Mouse (Mus musculus) heart, embryonic 12.5 days (tissue): Measurements from ENCODE around the gene Rnf126. TPM values are rescaled to one million over a fixed set of nuclear protein-coding genes. Genes with fewer than 3 reads are reported as not detected.
A peak's percentile ranks its signal among the peaks of the same experiment; 100 is the strongest.

Source experiments
- ATAC-seq: fragments of 200-750 bp; cut with Nextera tagmentation; 2 replicates; pipeline ENCODE4 v1.8.0; 2017; ENCODE audit warnings: moderate TSS enrichment, moderate library complexity; ENCODE audit not compliant: insufficient number of reproducible peaks, low FRiP score
- H3K27ac ChIP-seq: fragments of 300-500 bp; sonication (generic); 2 replicates; pipeline ENCODE4 v1.5.1; 2016; ENCODE audit warnings: mild to moderate bottlenecking, moderate library complexity; ENCODE audit not compliant: poor library complexity, severe bottlenecking
- H3K27me3 ChIP-seq: fragments of 300-500 bp; sonication (generic); replicated peaks from 2 replicates; pipeline ENCODE4 v1.6.1; 2016; ENCODE audit warnings: mild to moderate bottlenecking, moderate library complexity
- H3K36me3 ChIP-seq: fragments of 300-500 bp; sonication (generic); 2 replicates; pipeline ENCODE4 v1.6.1; 2016; ENCODE audit warnings: mild to moderate bottlenecking, moderate library complexity
- H3K4me1 ChIP-seq: fragments of 300-500 bp; sonication (generic); replicated peaks from 2 replicates; pipeline ENCODE4 v1.6.1; 2016; ENCODE audit warnings: mild to moderate bottlenecking
- H3K4me2 ChIP-seq: fragments of 300-500 bp; sonication (generic); 2 replicates; pipeline ENCODE4 v1.6.1; 2016; ENCODE audit warnings: mild to moderate bottlenecking, moderate library complexity
- H3K4me3 ChIP-seq: fragments of 300-500 bp; sonication (generic); 2 replicates; pipeline ENCODE4 v1.5.1; 2016; ENCODE audit warnings: mild to moderate bottlenecking
- H3K9ac ChIP-seq: fragments of 300-500 bp; sonication (generic); 2 replicates; pipeline ENCODE4 v1.6.1; 2016; ENCODE audit warnings: mild to moderate bottlenecking, moderate library complexity
- H3K9me3 ChIP-seq: fragments of 300-500 bp; sonication (generic); replicated peaks from 2 replicates; pipeline ENCODE4 v1.6.1; 2016; ENCODE audit warnings: mild to moderate bottlenecking, moderate library complexity
- WGBS: fragments of 180-500 bp; shearing (Covaris S2); methylation state at CpG from one replicate; pipeline ENCODE4 v1.1.7; 2016; 5-methylcytosine and 5-hydroxymethylcytosine counted together
- polyA plus RNA-seq: library from polyadenylated mRNA; unstranded; fragments of >200 nt; fragmentation: Nextera tagmentation; extraction: Ambion mirVana; gene quantifications from 2 replicates; pipeline ENCODE4 v1.2.1, GENCODE M21; 2016

Gene Rnf126
- polyA plus RNA-seq, 1 experiment from 2014 or later = 78.9 TPM

DNA sequence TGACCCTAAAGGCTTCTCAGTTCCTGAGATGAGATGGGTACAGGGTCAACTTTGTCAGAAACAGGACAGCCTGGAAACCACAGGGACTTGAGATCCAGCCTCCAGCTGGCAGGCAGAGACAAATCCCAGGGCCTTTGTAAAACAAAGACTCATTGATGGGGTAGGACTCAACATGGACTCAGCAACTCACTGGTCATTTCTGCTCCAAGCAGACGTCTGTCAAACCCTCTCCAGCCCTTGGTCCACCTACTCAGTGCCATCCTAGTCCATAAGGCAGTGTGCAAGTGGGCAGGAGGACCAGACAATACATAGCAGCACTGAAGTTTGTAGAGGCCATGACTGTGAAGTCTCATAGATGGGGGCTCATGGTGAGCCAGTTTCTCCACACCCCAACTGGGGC, 53.6 kb downstream of the Rnf126 start:
- no peak overlapping the region for H3K4me3 ChIP-seq
- WGBS = 37% methylated on average over 1 of the region's 1 CpGs

GRCm38 (mm10) chr10:79712499-79713126, 54.1 kb downstream of the Rnf126 start:
- no peak overlapping the region for H3K9ac ChIP-seq
- H3K9me3 ChIP-seq = no peaks in the 10 kb centered on the region
- H3K4me2 ChIP-seq = no peak overlapping the region
- peaks cover 40% of the 10 kb centered on the region for H3K36me3 ChIP-seq
- no peak overlapping the region for H3K27ac ChIP-seq
- peak; percentile 76 for ATAC-seq
- H3K4me1 ChIP-seq = peaks cover 57% of the 10 kb centered on the region
- peaks cover 37% of the 10 kb centered on the region for H3K27me3 ChIP-seq
- WGBS = 14% methylated on average over 4 of the region's 6 CpGs
- H3K4me3 ChIP-seq = no peak overlapping the region

More for the DNA sequence above, 53.6 kb downstream of the Rnf126 start:
- no peak overlapping the region for H3K27ac ChIP-seq
- peaks cover 54% of the 10 kb centered on the region for H3K4me1 ChIP-seq
- no peak for ATAC-seq
- H3K27me3 ChIP-seq = peaks cover 43% of the 10 kb centered on the region
- H3K4me2 ChIP-seq = no peak overlapping the region
- H3K9ac ChIP-seq = no peak overlapping the region
- peaks cover 39% of the 10 kb centered on the region for H3K36me3 ChIP-seq
- H3K9me3 ChIP-seq = no peaks in the 10 kb centered on the region

GRCm38 (mm10) chr10:79712029-79712428, 54.7 kb downstream of the Rnf126 start:
- Histone ChIP-seq H3K36me3 (peaks cover 45% of the 10 kb centered on the region), H3K9me3 (no peaks in the 10 kb centered on the region), H3K4me1 (peaks cover 57% of the 10 kb centered on the region), H3K4me2 (no peak overlapping the region), H3K27me3 (peaks cover 31% of the 10 kb centered on the region), H3K9ac (no peak overlapping the region), H3K4me3 (no peak overlapping the region), H3K27ac (no peak overlapping the region)
- WGBS = 82% methylated on average over 1 of the region's 1 CpGs
- ATAC-seq = no peak

- Histone ChIP-seq H3K4me1 (peaks cover 69% of the 10 kb centered on the region), H3K9me3 (no peaks in the 10 kb centered on the region), H3K27me3 (peaks cover 5% of the 10 kb centered on the region; the same call in 1 of the 2 replicates), H3K4me3 (peak overlapping the region; percentile 7; the same call in 1 of the 2 replicates), H3K36me3 (peaks cover 53% of the 10 kb centered on the region), H3K4me2 (peak overlapping the region; percentile 45), H3K9ac (0 out of 2 replicates have a peak overlapping the region, but pooled peaks have one; percentile 2), H3K27ac (peak overlapping the region; percentile 73)
- 16% methylated on average over 7 of the region's 7 CpGs for WGBS
- peak; percentile 22; the same call in 1 of the 2 replicates for ATAC-seq
Measured at GRCm38 (mm10) chr10:79709307-79709706, 57.4 kb downstream of the Rnf126 start.

GRCm38 (mm10) chr10:79708668-79709067, 58.1 kb downstream of the Rnf126 start:
- 70% methylated on average over 21 of the region's 21 CpGs for WGBS
- Histone ChIP-seq H3K9ac (peak overlapping the region; percentile 39), H3K4me1 (peaks cover 69% of the 10 kb centered on the region), H3K4me2 (peak overlapping the region; percentile 45), H3K36me3 (peaks cover 53% of the 10 kb centered on the region), H3K27me3 (no peaks in the 10 kb centered on the region), H3K4me3 (peak overlapping the region; percentile 7; the same call in 1 of the 2 replicates), H3K9me3 (no peaks in the 10 kb centered on the region), H3K27ac (peak overlapping the region; percentile 73)
- ATAC-seq = no peak

Other genes with a start within 250 kb of the Rnf126 start
- gene Plpp2, start 233.2 kb downstream of the Rnf126 start, polyA plus RNA-seq = 12.0 and 12.3 TPM in 2 replicates
- 38.2 and 38.7 TPM in 2 replicates for gene Mier2, start 211.8 kb downstream of the Rnf126 start, polyA plus RNA-seq
- not detected in 2 replicates for gene Theg, start 179.6 kb downstream of the Rnf126 start, polyA plus RNA-seq
- gene C2cd4c, start 152.9 kb downstream of the Rnf126 start, polyA plus RNA-seq = not detected in 2 replicates
- gene Shc2, start 129.0 kb downstream of the Rnf126 start, polyA plus RNA-seq = 2.7 and 3.0 TPM in 2 replicates
- not detected in 2 replicates for gene Odf3l2, start 121.2 kb downstream of the Rnf126 start, polyA plus RNA-seq
- gene Madcam1, start 102.4 kb downstream of the Rnf126 start, polyA plus RNA-seq = 0.23 and 1.0 TPM in 2 replicates
- gene Tpgs1, start 97.6 kb downstream of the Rnf126 start, polyA plus RNA-seq = 41.9 and 46.0 TPM in 2 replicates
- 151 and 152 TPM in 2 replicates for gene Cdc34, start 84.8 kb downstream of the Rnf126 start, polyA plus RNA-seq
- 0.78 and 0.83 TPM in 2 replicates for gene Gzmm, start 77.9 kb downstream of the Rnf126 start, polyA plus RNA-seq
- 1,289 and 1,310 TPM in 2 replicates for gene Bsg, start 62.5 kb downstream of the Rnf126 start, polyA plus RNA-seq
- not detected in 2 replicates for gene Hcn2, start 50.3 kb downstream of the Rnf126 start, polyA plus RNA-seq
- gene Polrmt, start 20.4 kb downstream of the Rnf126 start, polyA plus RNA-seq = 35.4 and 35.9 TPM in 2 replicates
- 0.22 and 0.38 TPM in 2 replicates for gene Fgf22, start 11.9 kb downstream of the Rnf126 start, polyA plus RNA-seq
- 21.1 and 21.9 TPM in 2 replicates for gene Fstl3, start 10.3 kb upstream of the Rnf126 start, polyA plus RNA-seq
- 0.24 TPM in 1 of 2 replicates, not detected in the other for gene Prss57, start 24.0 kb upstream of the Rnf126 start, polyA plus RNA-seq
- 72.4 and 80.8 TPM in 2 replicates for gene Palm, start 26.6 kb upstream of the Rnf126 start, polyA plus RNA-seq
- gene Misp, start 54.0 kb upstream of the Rnf126 start, polyA plus RNA-seq = 0.40 and 0.60 TPM in 2 replicates
- gene Ptbp1, start 87.5 kb upstream of the Rnf126 start, polyA plus RNA-seq = 139 and 142 TPM in 2 replicates
- 1.8 and 2.0 TPM in 2 replicates for gene Prtn3, start 107.5 kb upstream of the Rnf126 start, polyA plus RNA-seq
- gene Plppr3, start 107.7 kb upstream of the Rnf126 start, polyA plus RNA-seq = 14.2 and 15.5 TPM in 2 replicates
- 0.47 TPM in 1 of 2 replicates, not detected in the other for gene Elane, start 119.3 kb upstream of the Rnf126 start, polyA plus RNA-seq
- not detected in 2 replicates for gene Cfd, start 123.9 kb upstream of the Rnf126 start, polyA plus RNA-seq
- gene Med16, start 142.0 kb upstream of the Rnf126 start, polyA plus RNA-seq = 48.3 and 50.1 TPM in 2 replicates
- gene Gm26602, start 143.9 kb upstream of the Rnf126 start, polyA plus RNA-seq = 16.8 and 19.3 TPM in 2 replicates
- 0.45 and 0.55 TPM in 2 replicates for gene Kiss1r, start 150.0 kb upstream of the Rnf126 start, polyA plus RNA-seq
- gene R3hdm4, start 154.3 kb upstream of the Rnf126 start, polyA plus RNA-seq = 92.8 and 97.3 TPM in 2 replicates
- gene Arid3a, start 160.1 kb upstream of the Rnf126 start, polyA plus RNA-seq = 6.3 and 8.3 TPM in 2 replicates
- 78.8 and 89.6 TPM in 2 replicates for gene Wdr18, start 193.2 kb upstream of the Rnf126 start, polyA plus RNA-seq
- 0.12 and 0.29 TPM in 2 replicates for gene Grin3b, start 203.8 kb upstream of the Rnf126 start, polyA plus RNA-seq
- gene Tmem259, start 217.4 kb upstream of the Rnf126 start, polyA plus RNA-seq = 20.8 and 20.9 TPM in 2 replicates
- 302 and 307 TPM in 2 replicates for gene Cnn2, start 221.6 kb upstream of the Rnf126 start, polyA plus RNA-seq
- gene Abca7, start 229.5 kb upstream of the Rnf126 start, polyA plus RNA-seq = 4.5 and 5.1 TPM in 2 replicates
- 7.5 and 8.5 TPM in 2 replicates for gene Arhgap45, start 249.7 kb upstream of the Rnf126 start, polyA plus RNA-seq